Mouse (Mus musculus): ENCODE results near the gene Eif2d.

DNA sequence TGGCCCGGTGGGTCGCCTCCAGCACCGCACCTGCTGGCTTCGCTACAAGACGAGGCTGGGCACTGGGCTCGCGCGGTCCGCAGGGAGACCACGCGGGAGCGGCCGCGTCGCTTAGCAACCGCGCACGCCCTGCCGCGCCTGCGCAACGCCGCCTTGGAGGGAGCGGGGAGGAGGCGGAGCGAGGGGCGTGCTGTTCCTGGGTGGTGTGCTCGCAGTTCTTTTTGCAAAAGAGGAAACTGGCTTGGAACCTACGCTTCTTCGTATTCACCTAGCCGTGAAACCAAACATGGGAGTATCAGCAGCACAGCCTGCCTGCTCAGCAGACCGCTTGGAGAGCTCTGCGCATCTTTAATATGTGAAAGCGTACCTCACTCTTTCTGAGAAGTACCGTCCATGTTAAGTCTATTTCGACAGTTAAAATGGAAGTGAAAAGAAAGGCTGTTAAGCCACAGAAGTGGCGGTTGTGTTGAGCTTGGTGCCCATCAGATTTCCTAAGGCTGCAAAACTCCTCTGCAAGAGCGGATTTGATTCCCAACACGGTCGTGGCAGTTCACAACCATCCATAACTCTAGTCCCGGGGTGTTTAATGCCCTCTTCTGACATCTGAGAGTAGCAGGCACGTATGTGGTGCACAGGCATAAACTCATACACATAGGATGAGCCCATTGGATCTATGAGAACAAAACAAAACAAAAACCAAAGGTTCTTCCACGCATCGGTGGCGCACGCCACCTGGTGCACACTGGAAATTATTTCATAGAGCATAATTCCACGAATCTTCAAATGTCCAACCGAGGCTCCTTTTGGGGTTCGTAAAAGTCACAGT, 14.6 kb upstream of the Eif2d start, which contains the start of gene Dyrk3:
- peak; percentile 70; the same call in 1 of the 2 replicates for TF ChIP-seq CTCF (IDR thresholded peaks at IDR 0.05; ENCODE audit: extremely low read depth, insufficient read length, insufficient replicate concordance, low read depth, low read length)
- TF ChIP-seq POLR2A (IDR thresholded peaks at IDR 0.05; ENCODE audit: low read depth, low read length), result peak; percentile 33; the same call in 1 of the 2 replicates

Data from small intestine, adult 2 months (tissue).